Mouse (Mus musculus) forebrain, embryonic 15.5 days (tissue): ENCODE results near the gene Sema3b. TPM values are rescaled to one million over a fixed set of nuclear protein-coding genes. Genes with fewer than 3 reads are reported as not detected.

ENCODE experiments used
- ATAC-seq: fragments of 200-750 bp; cut with Nextera tagmentation; replicated peaks from 2 replicates; pipeline ENCODE4 v1.8.0; 2017; ENCODE audit warnings: mild to moderate bottlenecking, moderate TSS enrichment, moderate library complexity
- H3K27ac ChIP-seq: fragments of 300-500 bp; sonication (generic); replicated peaks from 2 replicates; pipeline ENCODE4 v1.5.1; 2015; ENCODE audit warnings: mild to moderate bottlenecking, inconsistent platforms
- H3K27me3 ChIP-seq: fragments of 300-500 bp; sonication (generic); 2 replicates; pipeline ENCODE4 v1.6.1; 2015; ENCODE audit warnings: inconsistent platforms
- H3K36me3 ChIP-seq: fragments of 300-500 bp; sonication (generic); 2 replicates; pipeline ENCODE4 v1.6.1; 2015; ENCODE audit warnings: mild to moderate bottlenecking, inconsistent platforms
- H3K4me1 ChIP-seq: fragments of 300-500 bp; sonication (generic); 2 replicates; pipeline ENCODE4 v1.6.1; 2015; ENCODE audit warnings: inconsistent platforms
- H3K4me2 ChIP-seq: fragments of 300-500 bp; sonication (generic); replicated peaks from 2 replicates; pipeline ENCODE4 v1.6.1; 2015; ENCODE audit warnings: mild to moderate bottlenecking, inconsistent platforms
- H3K4me3 ChIP-seq: fragments of 300-500 bp; sonication (generic); 2 replicates; pipeline ENCODE4 v1.5.1; 2015; ENCODE audit warnings: mild to moderate bottlenecking, inconsistent platforms
- H3K9ac ChIP-seq: fragments of 300-500 bp; sonication (generic); replicated peaks from 2 replicates; pipeline ENCODE4 v1.6.1; 2015; ENCODE audit warnings: mild to moderate bottlenecking, inconsistent platforms
- H3K9me3 ChIP-seq: fragments of 300-500 bp; sonication (generic); 2 replicates; pipeline ENCODE4 v1.6.1; 2016; ENCODE audit warnings: inconsistent platforms
- WGBS: fragments of 180-500 bp; shearing (Covaris S2); methylation state at CpG from one replicate; pipeline ENCODE4 v1.1.7; 2015; ENCODE audit warnings: mixed read lengths; 5-methylcytosine and 5-hydroxymethylcytosine counted together
- polyA plus RNA-seq: library from polyadenylated mRNA; unstranded; fragments of >200 nt; fragmentation: Nextera tagmentation; extraction: Ambion mirVana; gene quantifications from 2 replicates; pipeline ENCODE4 v1.2.1, GENCODE M21; 2015

The Sema3b gene
- polyA plus RNA-seq, 1 experiment from 2014 or later, result 2.8 TPM

- peaks cover 17% of the 10 kb centered on the region for H3K36me3 ChIP-seq
- no peak overlapping the region for H3K4me3 ChIP-seq
- peaks cover 29% of the 10 kb centered on the region for H3K27me3 ChIP-seq
- peaks cover 36% of the 10 kb centered on the region for H3K4me1 ChIP-seq
- no peak overlapping the region for H3K27ac ChIP-seq
- no peak for ATAC-seq
- no peak overlapping the region for H3K4me2 ChIP-seq
- H3K9ac ChIP-seq, result no peak overlapping the region
- no peaks in the 10 kb centered on the region for H3K9me3 ChIP-seq
- 80% methylated on average over 5 of the region's 5 CpGs for whole genome bisulfite sequencing
Observed at GRCm38 (mm10) chr9:107547957-107548356, 61.1 kb downstream of the Sema3b start.

Other genes starting within 250 kb of the Sema3b start
- gene Cacna2d2, start 209.6 kb downstream of the Sema3b start, polyA plus RNA-seq, result 3.9 and 4.2 TPM in 2 replicates
- 45.7 and 45.8 TPM in 2 replicates for gene Tmem115, start 75.3 kb downstream of the Sema3b start, polyA plus RNA-seq
- gene Cyb561d2, start 67.0 kb downstream of the Sema3b start, polyA plus RNA-seq, result 34.7 and 36.0 TPM in 2 replicates
- 74.9 and 78.7 TPM in 2 replicates for gene Nprl2, start 67.0 kb downstream of the Sema3b start, polyA plus RNA-seq
- gene Zmynd10, start 61.9 kb downstream of the Sema3b start, polyA plus RNA-seq, result 3.7 and 4.6 TPM in 2 replicates
- 38.9 and 41.1 TPM in 2 replicates for gene Rassf1, start 57.7 kb downstream of the Sema3b start, polyA plus RNA-seq
- gene Tusc2, start 46.0 kb downstream of the Sema3b start, polyA plus RNA-seq, result 96.7 and 97.5 TPM in 2 replicates
- gene Hyal2, start 41.3 kb downstream of the Sema3b start, polyA plus RNA-seq, result 75.3 and 76.2 TPM in 2 replicates
- 8.6 and 8.8 TPM in 2 replicates for gene Hyal1, start 32.3 kb downstream of the Sema3b start, polyA plus RNA-seq
- gene Naa80, start 30.3 kb downstream of the Sema3b start, polyA plus RNA-seq, result 14.7 and 17.0 TPM in 2 replicates
- gene Hyal3, start 28.4 kb downstream of the Sema3b start, polyA plus RNA-seq, result 1.3 and 2.1 TPM in 2 replicates
- gene Ifrd2, start 21.6 kb downstream of the Sema3b start, polyA plus RNA-seq, result 15.4 and 16.9 TPM in 2 replicates
- 335 and 338 TPM in 2 replicates for gene Gnai2, start 26.1 kb upstream of the Sema3b start, polyA plus RNA-seq
- gene Slc38a3, start 60.3 kb upstream of the Sema3b start, polyA plus RNA-seq, result 24.2 and 24.4 TPM in 2 replicates
- 1.7 and 1.8 TPM in 2 replicates for gene Gnat1, start 70.5 kb upstream of the Sema3b start, polyA plus RNA-seq
- gene Sema3f, start 101.2 kb upstream of the Sema3b start, polyA plus RNA-seq, result 13.7 and 14.6 TPM in 2 replicates
- gene Rbm5, start 161.8 kb upstream of the Sema3b start, polyA plus RNA-seq, result 283 and 284 TPM in 2 replicates